Mouse (Mus musculus) thymus, postnatal 36 days (tissue): ENCODE measurements at regions not wholly inside any gene's neighbourhood (a gene's known extent, or its start where the extent isn't known, plus 50 kb on each side); places are given as distances from the start of the nearest gene placed in this dataset.
"Not testable (repeated sequence)": the region's sequence is repeated elsewhere in the genome, so short reads cannot be mapped to it uniquely, and the experiment has no call there.

Source experiments
- DNase-seq, 2 experiments: peaks; one replicate each; pipeline ENCODE4 v3.0.0; 2022; ENCODE audit warnings: mixed read lengths in 2 of 2

DNA sequence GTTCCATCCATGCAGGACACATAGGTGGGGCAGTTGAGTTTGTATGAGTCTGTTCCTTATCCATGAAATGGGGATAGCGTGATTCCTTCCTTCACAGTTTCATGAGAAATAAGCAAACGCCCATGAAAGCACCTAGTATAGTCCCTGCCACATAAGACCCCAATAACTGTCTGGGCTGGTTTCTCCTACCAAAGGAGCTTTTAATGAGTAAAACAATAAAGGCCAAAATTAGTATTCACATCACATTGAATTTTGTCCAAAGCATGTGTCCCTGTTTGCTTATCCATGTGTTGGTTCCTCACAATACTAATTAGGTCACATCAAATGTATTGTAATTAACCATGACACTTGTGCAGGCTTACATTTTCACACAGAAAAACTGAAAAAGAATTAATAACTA is 221.3 kb downstream of the Prdm13 start:
- DNase-seq: no peak

DNA sequence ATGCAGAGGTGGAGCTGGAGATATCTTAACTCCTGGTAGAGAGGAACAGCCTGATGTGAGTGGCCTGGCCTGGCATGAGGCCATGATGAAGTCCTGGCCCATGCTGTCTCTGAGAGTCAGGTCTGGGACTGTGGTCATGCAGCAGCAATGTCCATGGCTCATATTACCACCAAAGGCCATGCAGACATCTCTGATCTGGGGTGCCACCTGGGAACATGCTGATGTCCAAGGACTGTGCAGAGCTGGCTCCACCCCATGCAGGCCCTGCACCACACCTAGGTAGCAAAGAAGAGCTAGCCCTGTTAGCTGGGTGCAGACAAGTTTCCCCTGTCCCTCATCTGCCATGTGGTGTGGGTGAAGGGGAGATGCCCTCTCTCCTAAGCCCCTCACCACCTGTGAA is 244.5 kb downstream of the Prdm13 start:
- DNase-seq: no peak

DNA sequence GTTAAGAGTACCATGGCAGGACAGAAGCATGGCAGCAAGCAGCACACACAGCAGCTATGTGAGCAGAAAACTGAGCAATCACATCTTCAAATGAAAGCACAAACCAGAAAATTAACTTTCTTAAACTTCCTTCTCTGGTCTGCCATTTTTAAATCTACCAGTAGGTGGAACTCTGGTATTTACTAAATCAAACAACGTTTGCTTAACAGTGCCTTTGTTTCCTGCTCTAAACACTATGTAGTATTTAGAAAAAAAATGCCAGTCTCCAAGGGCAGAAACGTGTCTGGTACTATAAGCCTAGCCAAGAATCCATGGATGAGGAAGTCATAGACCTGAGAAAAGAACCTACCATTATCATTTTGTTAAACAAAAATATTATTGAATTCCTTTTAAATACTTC is 249.1 kb downstream of the Prdm13 start:
- no peak for DNase-seq

GRCm38 (mm10) chr4:21407850-21408249 is 277.9 kb downstream of the Prdm13 start:
- DNase-seq: no peak

GRCm38 (mm10) chr4:21369314-21369713 is 316.4 kb downstream of the Prdm13 start:
- no peak for DNase-seq

GRCm38 (mm10) chr4:21368234-21369021 is 317.3 kb downstream of the Prdm13 start:
- no peak for DNase-seq

DNA sequence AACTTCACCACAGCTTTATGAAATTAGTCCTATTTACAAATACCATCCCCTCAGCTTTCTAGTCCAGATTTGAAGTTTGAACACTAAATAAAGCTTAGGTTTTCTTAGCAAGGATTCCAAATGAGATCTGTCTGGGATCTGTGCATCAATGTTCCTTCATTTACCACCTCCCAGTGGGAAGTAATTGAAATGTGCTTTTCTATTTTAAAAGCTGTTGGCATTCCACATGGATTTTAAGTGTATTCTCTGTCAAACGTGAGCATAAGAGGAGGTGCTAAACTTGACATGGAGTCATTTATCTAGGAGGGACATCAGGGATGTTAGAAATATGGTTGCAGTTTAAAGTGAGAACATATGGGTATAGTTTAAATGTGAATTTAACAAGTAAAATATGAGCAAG is 364.0 kb downstream of the Prdm13 start:
- DNase-seq: no peak

DNA sequence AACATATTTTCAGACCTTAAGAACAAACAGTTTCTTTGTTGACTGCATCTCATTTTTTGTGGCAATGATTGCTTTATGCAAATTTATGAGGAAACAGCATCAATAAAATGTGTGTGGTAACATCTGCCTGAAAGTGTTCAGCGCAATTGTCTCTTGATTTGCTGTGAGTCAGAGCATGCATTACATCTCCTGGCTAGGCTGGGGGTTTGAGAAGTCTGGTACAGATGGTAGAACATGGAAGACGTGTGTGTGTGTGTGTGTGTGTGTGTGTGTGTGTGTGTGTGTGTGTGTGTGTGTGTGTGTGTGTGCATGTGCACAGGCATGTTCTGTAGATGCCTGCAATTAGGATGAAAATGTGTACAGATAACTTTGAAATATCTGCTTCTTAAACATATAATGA is 376.5 kb downstream of the Prdm13 start:
- DNase-seq: not testable (repeated sequence)

- no peak for DNase-seq
Observed at GRCm38 (mm10) chr4:21307476-21308011, 378.2 kb downstream of the Prdm13 start.

- no peak for DNase-seq
Observed at GRCm38 (mm10) chr4:21300141-21300540, 385.6 kb downstream of the Prdm13 start.

GRCm38 (mm10) chr4:21267302-21267701 is 418.5 kb downstream of the Prdm13 start:
- no peak for DNase-seq

DNA sequence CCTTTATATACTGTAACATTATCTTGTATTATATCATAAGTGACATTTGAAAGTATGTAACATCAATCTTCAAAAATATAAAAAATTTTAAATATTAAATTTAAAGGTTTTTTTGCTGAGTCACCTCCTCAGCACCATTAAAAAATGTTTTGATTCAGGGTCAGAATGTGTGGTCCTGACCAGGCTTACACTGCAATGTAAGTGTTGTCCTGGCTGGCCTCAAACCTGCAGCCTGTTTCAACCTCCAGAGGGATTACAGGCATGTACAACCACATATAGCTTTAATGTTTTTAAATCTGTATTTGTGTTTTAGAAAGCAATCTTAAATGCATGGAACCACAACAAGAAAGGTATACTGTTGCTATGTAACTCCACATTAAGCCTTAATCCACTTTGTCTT is 418.9 kb downstream of the Prdm13 start:
- no peak for DNase-seq

- DNase-seq: no peak
Observed at GRCm38 (mm10) chr4:21250396-21250795, 435.4 kb downstream of the Prdm13 start.

GRCm38 (mm10) chr4:21222631-21223030 is 463.1 kb downstream of the Prdm13 start:
- DNase-seq: peak in 1 of 2 experiments; percentile 1

GRCm38 (mm10) chr4:21207617-21208016 is 478.1 kb downstream of the Prdm13 start:
- DNase-seq: no peak

DNA sequence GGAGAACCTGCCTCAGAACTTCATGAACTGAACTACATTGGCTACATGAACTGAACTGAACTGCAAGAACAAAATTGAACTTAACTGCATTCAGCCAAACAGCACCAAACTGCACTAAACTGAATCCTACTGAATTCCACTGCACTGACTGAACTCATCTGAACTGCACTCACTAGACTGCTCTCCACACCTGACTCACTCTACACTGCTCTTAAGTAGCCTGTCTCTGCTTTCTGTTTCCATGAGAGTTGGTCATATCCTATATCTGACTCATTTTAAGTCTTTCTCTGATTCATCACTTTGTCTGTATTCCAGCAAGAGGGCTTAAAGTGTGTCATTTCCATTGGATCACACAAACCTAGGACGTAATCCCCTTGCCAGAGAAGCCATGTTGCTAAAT is 490.1 kb downstream of the Prdm13 start:
- DNase-seq: no peak

- no peak for DNase-seq
Observed at GRCm38 (mm10) chr4:21173789-21174188, 512.0 kb downstream of the Prdm13 start.

DNA sequence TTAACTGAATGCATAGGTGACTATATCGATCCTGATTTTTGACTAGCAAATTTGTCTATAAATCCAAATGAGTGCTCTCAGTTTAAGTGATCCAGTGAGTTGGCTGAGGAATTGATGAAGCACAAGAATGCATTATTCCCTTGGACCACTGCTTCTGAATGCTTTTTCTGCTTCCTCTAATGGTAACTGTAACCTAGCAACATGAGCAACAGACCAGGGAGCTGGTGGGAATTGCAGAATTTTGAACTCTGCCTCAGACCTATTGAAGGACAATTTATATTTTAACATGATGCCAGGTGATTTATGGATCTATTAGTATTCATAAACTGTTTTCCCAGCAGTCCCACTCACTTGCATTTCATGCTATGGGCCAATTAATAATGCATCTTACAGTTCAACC is 512.7 kb downstream of the Prdm13 start:
- DNase-seq: no peak

DNA sequence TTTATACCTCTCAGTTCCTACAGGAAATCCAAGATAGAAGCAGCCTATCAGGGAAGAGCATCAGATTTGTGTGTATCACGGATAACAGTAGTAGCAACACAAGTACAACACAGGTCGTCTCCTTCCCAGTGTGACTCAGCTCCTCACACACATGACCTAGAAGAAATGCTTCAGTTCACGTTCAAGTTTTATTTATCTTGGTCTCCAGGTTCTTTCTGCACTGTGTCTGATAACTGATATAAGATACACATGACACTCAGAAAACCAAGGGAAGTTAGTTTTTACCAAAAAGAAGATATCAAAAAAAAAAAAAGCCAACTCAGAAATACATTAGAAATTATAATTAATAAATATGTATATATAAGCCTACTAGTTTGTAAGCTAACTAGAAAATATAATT is 515.0 kb downstream of the Prdm13 start:
- no peak for DNase-seq

- DNase-seq: no peak
Observed at GRCm38 (mm10) chr4:21162124-21162523, 523.6 kb downstream of the Prdm13 start.

- no peak for DNase-seq
Observed at GRCm38 (mm10) chr4:21125892-21126291, 559.9 kb downstream of the Prdm13 start.

- no peak for DNase-seq
Observed at GRCm38 (mm10) chr4:21095741-21096140, 590.0 kb downstream of the Prdm13 start.

GRCm38 (mm10) chr4:21070198-21070785 is 615.5 kb downstream of the Prdm13 start:
- no peak for DNase-seq
